Mouse (Mus musculus) embryonic facial prominence, embryonic 13.5 days (tissue): ENCODE data around the gene Igfn1. TPM values are rescaled to one million over a fixed set of nuclear protein-coding genes. Genes with fewer than 3 reads are reported as not detected.

ENCODE experiments used
- ATAC-seq: fragments of 200-750 bp; cut with Nextera tagmentation; 2 replicates; pipeline ENCODE4 v1.8.0; 2017; ENCODE audit warnings: low read depth; ENCODE audit not compliant: insufficient number of reproducible peaks, insufficient read depth, low FRiP score, low TSS enrichment
- H3K27ac ChIP-seq: fragments of 300-500 bp; sonication (generic); 2 replicates; pipeline ENCODE4 v1.5.1; 2015; ENCODE audit warnings: moderate library complexity, mild to moderate bottlenecking, inconsistent platforms
- H3K27me3 ChIP-seq: fragments of 300-500 bp; sonication (generic); 2 replicates; pipeline ENCODE4 v1.6.1; 2015; ENCODE audit warnings: mild to moderate bottlenecking, inconsistent platforms
- H3K36me3 ChIP-seq: fragments of 300-500 bp; sonication (generic); 2 replicates; pipeline ENCODE4 v1.6.1; 2015; ENCODE audit warnings: mild to moderate bottlenecking, inconsistent platforms
- H3K4me1 ChIP-seq: fragments of 300-500 bp; sonication (generic); 2 replicates; pipeline ENCODE4 v1.6.1; 2015; ENCODE audit warnings: inconsistent platforms
- H3K4me2 ChIP-seq: fragments of 300-500 bp; sonication (generic); 2 replicates; pipeline ENCODE4 v1.6.1; 2015; ENCODE audit warnings: moderate library complexity, mild to moderate bottlenecking, inconsistent platforms
- H3K4me3 ChIP-seq: fragments of 300-500 bp; sonication (generic); 2 replicates; pipeline ENCODE4 v1.5.1; 2015; ENCODE audit warnings: mild to moderate bottlenecking, inconsistent platforms
- H3K9ac ChIP-seq: fragments of 300-500 bp; sonication (generic); 2 replicates; pipeline ENCODE4 v1.6.1; 2015; ENCODE audit warnings: mild to moderate bottlenecking, inconsistent platforms
- H3K9me3 ChIP-seq: fragments of 300-500 bp; sonication (generic); 2 replicates; pipeline ENCODE4 v1.6.1; 2016; ENCODE audit warnings: inconsistent platforms
- WGBS: fragments of 180-500 bp; shearing (Covaris S2); methylation state at CpG from one replicate; pipeline ENCODE4 v1.1.7; 2015; ENCODE audit warnings: mixed read lengths; 5-methylcytosine and 5-hydroxymethylcytosine counted together
- polyA plus RNA-seq: library from polyadenylated mRNA; unstranded; fragments of >200 nt; fragmentation: Nextera tagmentation; extraction: Ambion mirVana; gene quantifications from 2 replicates; pipeline ENCODE4 v1.2.1, GENCODE M21; 2015

The Igfn1 gene
- polyA plus RNA-seq: 0.06 TPM in 1 of 2 replicates, not detected in the other

DNA sequence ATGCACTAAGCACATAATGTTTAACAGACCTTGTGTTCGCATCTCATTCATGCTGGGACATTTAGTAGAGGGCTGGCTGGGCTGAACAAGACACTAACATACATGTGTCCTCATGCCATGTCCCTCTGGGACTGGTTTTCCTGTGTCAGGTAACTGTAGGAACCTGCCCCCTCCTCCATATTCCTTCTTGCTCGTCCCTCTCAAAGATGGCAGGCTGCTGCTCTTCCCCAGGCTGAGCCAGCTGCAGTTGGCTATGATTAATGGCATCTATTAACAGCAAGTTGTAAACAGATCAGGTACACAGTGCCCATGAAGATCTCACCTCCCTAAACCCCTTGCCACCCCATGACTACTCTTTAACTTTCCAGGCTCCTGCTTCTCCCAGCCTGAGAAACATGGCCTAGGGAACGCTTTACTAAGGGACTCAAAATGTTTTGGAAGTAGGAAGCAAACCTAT, at the start of gene Igfn1:
Gene Igfn1, minus strand, starts transcription at position 51 of the 457 bp plus-strand sequence.
- 70% methylated on average over 3 of the region's 3 CpGs for WGBS
- Histone ChIP-seq H3K9me3 (no peaks in the 10 kb centered on the region), H3K27me3 (peaks cover 34% of the 10 kb centered on the region), H3K9ac (no peak within 1 kb of the TSS), H3K4me3 (peak within 1 kb of the TSS; percentile 46), H3K27ac (no peak within 1 kb of the TSS), H3K4me2 (peak within 1 kb of the TSS; percentile 79), H3K4me1 (peaks cover 6% of the 10 kb centered on the region), H3K36me3 (no peaks in the 10 kb centered on the region)
- no peak for ATAC-seq

DNA sequence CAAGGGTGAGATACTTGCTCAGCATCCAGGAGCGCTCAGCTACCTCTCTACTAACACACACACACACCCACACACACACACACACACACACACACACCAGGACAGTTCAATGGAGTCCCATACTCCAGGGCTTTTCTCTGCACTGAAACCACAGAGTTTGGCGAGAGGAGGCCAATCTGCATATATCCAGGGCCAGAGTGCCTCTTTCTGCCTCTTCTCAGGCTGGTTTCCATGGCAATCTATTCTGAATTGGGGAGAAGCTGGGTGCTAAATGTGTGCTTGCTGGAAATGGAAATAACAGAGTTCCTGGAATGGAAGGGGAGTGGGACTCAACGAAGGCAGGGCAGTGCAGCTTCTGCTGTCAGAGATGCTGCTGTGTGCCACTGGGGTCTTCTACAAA, 49.6 kb upstream of the Igfn1 start:
- Histone ChIP-seq H3K27me3 (peaks cover 30% of the 10 kb centered on the region), H3K9ac (no peak overlapping the region), H3K4me1 (peaks cover 14% of the 10 kb centered on the region), H3K9me3 (no peaks in the 10 kb centered on the region), H3K27ac (no peak overlapping the region), H3K4me2 (no peak overlapping the region), H3K4me3 (no peak overlapping the region), H3K36me3 (no peaks in the 10 kb centered on the region)
- WGBS: 68% methylated on average over 3 of the region's 3 CpGs
- no peak for ATAC-seq

DNA sequence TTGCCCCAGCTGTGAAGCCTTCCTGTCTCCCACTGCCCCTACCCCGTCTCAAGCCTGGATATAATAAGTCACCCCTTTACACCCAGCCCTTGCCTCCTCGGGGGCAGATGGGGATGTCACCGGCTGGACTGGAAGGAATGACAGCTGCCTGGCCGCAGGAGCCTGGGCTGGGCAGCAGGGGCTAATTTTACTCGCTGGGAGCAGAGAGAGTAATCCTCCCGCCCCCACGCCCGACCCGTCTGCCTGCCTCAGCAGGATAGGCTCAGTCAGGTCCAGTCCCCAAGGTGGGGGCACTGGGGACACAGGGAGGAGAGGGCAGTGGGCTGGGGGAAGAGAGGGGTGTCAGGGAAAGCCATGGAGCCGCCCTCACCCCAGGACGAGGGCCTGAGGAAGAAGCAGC, 46.4 kb upstream of the Igfn1 start, which contains the start of gene Cacna1s:
Gene Cacna1s, plus strand, starts transcription at position 204 of the 400 bp plus-strand sequence.
- H3K4me1 ChIP-seq: peaks cover 18% of the 10 kb centered on the region
- no peaks in the 10 kb centered on the region for H3K9me3 ChIP-seq
- no peaks in the 10 kb centered on the region for H3K36me3 ChIP-seq
- no peak for ATAC-seq
- H3K27me3 ChIP-seq: peaks cover 59% of the 10 kb centered on the region
- 28% methylated on average over 11 of the region's 11 CpGs for WGBS
- H3K27ac ChIP-seq: no peak within 1 kb of the TSS
- H3K4me2 ChIP-seq: peak within 1 kb of the TSS; percentile 64; the same call in 1 of the 2 replicates
- H3K9ac ChIP-seq: no peak within 1 kb of the TSS
- no peak within 1 kb of the TSS for H3K4me3 ChIP-seq

DNA sequence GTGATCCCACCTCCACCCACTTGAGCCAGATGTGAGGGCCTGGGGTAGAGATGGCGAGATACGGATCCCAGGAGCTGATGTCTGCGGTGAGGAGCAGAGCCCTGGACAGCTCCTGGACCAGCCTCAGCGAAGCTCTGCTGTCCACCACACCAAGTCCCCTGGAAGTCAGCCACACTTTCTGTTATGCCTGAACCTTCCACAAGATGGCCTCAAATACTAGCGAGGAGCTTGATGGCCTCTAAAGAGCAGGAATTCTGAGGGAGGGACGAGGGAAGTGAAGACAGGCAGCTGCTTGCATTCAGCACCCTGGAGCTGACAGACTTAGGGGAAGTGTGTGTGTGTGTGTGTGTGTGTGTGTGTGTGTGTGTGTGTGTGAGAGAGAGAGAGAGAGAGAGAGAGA, 45.3 kb upstream of the Igfn1 start:
- Histone ChIP-seq H3K4me2 (peak overlapping the region; percentile 64), H3K27ac (no peak overlapping the region), H3K9ac (peak overlapping the region; percentile 58; the same call in 1 of the 2 replicates), H3K36me3 (no peaks in the 10 kb centered on the region), H3K4me3 (peak overlapping the region; percentile 42), H3K9me3 (no peaks in the 10 kb centered on the region), H3K27me3 (peaks cover 59% of the 10 kb centered on the region), H3K4me1 (peaks cover 18% of the 10 kb centered on the region)
- WGBS: 0% methylated on average over 6 of the region's 6 CpGs
- ATAC-seq: peak; percentile 59; the same call in 1 of the 2 replicates

DNA sequence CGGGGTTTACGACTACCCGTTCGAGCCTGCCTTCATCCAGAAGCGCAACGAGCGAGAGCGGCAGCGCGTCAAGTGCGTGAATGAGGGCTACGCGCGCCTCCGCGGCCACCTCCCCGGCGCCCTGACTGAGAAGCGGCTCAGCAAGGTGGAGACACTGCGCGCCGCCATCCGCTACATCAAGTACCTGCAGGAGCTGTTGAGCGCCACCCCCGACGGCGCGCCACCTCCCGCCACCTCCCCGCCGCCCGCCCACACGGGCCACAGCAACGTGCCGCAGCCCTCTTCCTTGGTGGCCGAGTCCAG, 44.8 kb upstream of the Igfn1 start:
- peak overlapping the region; percentile 58; the same call in 1 of the 2 replicates for H3K9ac ChIP-seq
- peak overlapping the region; percentile 42 for H3K4me3 ChIP-seq
- no peak overlapping the region for H3K27ac ChIP-seq
- peaks cover 61% of the 10 kb centered on the region for H3K27me3 ChIP-seq
- H3K36me3 ChIP-seq: no peaks in the 10 kb centered on the region
- H3K4me1 ChIP-seq: peaks cover 17% of the 10 kb centered on the region
- ATAC-seq: peak; percentile 16; the same call in 1 of the 2 replicates
- 2% methylated on average over 36 of the region's 36 CpGs for WGBS
- no peaks in the 10 kb centered on the region for H3K9me3 ChIP-seq
- peak overlapping the region; percentile 64 for H3K4me2 ChIP-seq

DNA sequence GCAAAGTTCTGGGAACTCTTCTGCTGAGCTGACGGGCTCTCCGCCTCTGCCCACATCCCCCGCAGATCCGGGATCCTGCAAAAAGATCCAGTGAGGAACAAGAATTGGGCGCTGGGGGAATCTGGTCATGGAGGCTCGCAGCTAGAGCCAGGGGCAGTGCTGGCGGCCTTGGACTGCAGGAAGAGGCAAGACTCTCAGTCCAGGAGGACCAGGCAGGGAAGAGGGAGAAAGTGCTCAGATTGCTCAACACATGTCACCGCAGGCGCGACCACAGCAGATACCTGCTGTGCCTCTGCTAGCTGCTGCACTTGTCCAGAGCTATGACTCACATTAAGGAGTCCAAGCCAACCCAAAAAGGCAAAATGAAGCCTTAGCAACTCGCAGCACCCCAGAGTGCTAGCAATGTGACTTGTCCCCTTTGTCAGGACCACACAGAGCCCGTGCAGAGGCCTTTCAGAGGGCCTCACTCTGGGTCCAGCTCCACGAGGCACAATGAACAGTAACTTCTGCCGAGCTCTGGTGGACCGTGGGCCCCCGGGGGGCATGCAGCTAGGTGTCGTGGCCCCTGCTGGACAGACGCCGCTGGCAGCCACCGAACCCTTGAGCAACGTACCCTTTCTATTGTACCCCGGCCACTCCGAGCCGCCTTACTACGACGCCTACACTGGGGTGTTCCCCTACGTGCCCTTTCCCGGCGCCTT, 44.3 kb upstream of the Igfn1 start, which contains the start of gene Ascl5:
Gene Ascl5, plus strand, starts transcription at position 493 of the 701 bp plus-strand sequence.
- Histone ChIP-seq H3K4me1 (peaks cover 15% of the 10 kb centered on the region), H3K9me3 (no peaks in the 10 kb centered on the region), H3K36me3 (no peaks in the 10 kb centered on the region), H3K4me3 (peak within 1 kb of the TSS; percentile 42), H3K9ac (peak within 1 kb of the TSS; percentile 58; the same call in 1 of the 2 replicates), H3K27me3 (peaks cover 62% of the 10 kb centered on the region), H3K27ac (no peak within 1 kb of the TSS), H3K4me2 (peak within 1 kb of the TSS; percentile 64)
- WGBS: 19% methylated on average over 29 of the region's 29 CpGs
- ATAC-seq: no peak

DNA sequence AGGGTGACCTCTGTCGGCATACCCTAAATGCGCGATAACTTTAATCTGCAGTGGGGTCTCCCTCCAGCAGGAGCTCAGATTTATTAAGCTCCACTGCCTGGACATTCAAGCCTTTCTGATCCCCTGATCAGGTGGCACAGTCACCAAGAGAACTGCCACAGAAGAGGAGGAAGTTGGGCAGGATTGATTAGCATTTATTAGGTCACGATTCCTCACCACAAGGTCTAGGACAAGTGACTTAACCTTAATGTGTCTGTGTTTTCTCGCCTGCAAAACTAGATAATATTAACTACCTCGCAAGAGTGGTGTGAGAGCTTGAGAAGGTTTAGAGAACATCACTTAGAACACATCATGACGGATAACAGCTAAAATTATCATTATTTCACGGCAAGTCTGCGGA, 41.8 kb upstream of the Igfn1 start:
- ATAC-seq: no peak
- no peak overlapping the region for H3K9ac ChIP-seq
- no peak overlapping the region for H3K27ac ChIP-seq
- 70% methylated on average over 9 of the region's 9 CpGs for WGBS
- no peaks in the 10 kb centered on the region for H3K36me3 ChIP-seq
- peaks cover 52% of the 10 kb centered on the region for H3K27me3 ChIP-seq
- H3K4me1 ChIP-seq: peaks cover 15% of the 10 kb centered on the region
- H3K4me2 ChIP-seq: no peak overlapping the region
- H3K4me3 ChIP-seq: no peak overlapping the region
- H3K9me3 ChIP-seq: no peaks in the 10 kb centered on the region

DNA sequence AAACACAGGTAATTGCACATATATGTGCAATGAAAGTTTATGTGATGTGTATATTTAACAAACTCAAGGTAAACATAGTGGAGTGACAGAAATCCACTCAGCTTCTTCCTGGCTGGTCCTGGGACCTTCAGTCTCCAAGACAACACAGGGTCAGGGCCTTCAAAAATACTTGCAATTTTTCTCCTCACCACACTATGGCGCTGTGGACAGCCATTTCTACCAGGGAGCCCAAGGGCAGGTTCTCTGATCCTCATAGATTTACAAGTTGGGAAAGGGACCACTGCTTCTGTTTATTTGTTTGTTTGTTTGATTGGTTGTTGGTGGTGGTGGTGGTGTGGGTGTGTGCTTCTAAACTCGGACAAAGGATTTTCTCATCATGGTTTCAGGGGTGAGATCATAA, 41.3 kb upstream of the Igfn1 start:
- no peaks in the 10 kb centered on the region for H3K9me3 ChIP-seq
- H3K36me3 ChIP-seq: no peaks in the 10 kb centered on the region
- 10% methylated on average over 2 of the region's 2 CpGs for WGBS
- H3K4me2 ChIP-seq: no peak overlapping the region
- H3K27me3 ChIP-seq: peaks cover 47% of the 10 kb centered on the region
- H3K4me1 ChIP-seq: peaks cover 12% of the 10 kb centered on the region
- H3K4me3 ChIP-seq: no peak overlapping the region
- no peak overlapping the region for H3K9ac ChIP-seq
- no peak overlapping the region for H3K27ac ChIP-seq
- no peak for ATAC-seq

DNA sequence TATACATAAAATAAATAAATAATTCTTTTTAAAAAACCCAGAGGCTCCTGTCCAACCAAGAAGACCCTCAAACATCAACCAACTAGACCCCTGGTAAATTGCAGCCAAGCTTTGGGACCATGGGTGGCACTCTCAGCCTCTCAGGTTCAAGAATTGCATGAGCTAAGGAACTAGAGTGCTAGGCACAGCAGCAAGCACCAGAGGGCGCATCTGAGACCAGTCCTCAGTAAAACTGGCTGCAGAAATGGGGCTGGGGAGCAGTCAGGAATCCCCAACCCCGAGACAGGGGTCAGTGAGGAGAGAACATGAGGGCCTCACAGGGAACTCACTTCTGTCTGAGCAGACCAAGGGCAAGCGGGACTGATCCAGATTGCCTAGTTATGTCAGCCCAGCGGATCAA, 39.6 kb upstream of the Igfn1 start:
- H3K4me3 ChIP-seq: no peak overlapping the region
- 16% methylated on average over 4 of the region's 4 CpGs for WGBS
- H3K9ac ChIP-seq: 0 out of 2 replicates have a peak overlapping the region, but pooled peaks have one; percentile 32
- no peaks in the 10 kb centered on the region for H3K9me3 ChIP-seq
- H3K27me3 ChIP-seq: peaks cover 32% of the 10 kb centered on the region
- H3K36me3 ChIP-seq: no peaks in the 10 kb centered on the region
- peaks cover 16% of the 10 kb centered on the region for H3K4me1 ChIP-seq
- H3K27ac ChIP-seq: no peak overlapping the region
- no peak overlapping the region for H3K4me2 ChIP-seq
- no peak for ATAC-seq

DNA sequence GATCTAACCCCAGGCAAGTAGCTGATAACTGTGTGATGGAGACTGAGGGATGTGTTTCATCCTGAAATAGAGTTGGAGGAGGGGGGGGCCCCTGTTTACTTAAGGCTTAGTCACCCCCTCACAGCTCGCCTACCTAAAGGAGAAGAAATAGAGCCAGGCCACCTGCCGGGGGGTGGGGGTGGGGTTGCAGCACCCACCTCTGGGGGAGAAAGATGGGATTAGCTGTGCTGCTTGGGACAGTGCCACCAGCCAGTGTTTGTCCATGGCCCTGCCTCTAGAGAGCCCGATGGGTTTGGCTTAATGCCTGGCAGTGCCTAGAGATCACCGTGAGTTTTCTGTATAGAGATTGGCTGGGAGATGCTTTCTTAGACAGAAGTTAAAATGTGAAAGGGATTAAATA, 34.7 kb upstream of the Igfn1 start:
- WGBS: 23% methylated on average over 4 of the region's 4 CpGs
- ATAC-seq: no peak
- 0 out of 2 replicates have a peak, but pooled peaks cover under 1% of the 10 kb centered on the region for H3K27me3 ChIP-seq
- no peak overlapping the region for H3K27ac ChIP-seq
- H3K9me3 ChIP-seq: no peaks in the 10 kb centered on the region
- H3K4me2 ChIP-seq: peak overlapping the region; percentile 34
- peak overlapping the region; percentile 16; the same call in 1 of the 2 replicates for H3K9ac ChIP-seq
- no peaks in the 10 kb centered on the region for H3K36me3 ChIP-seq
- no peak overlapping the region for H3K4me3 ChIP-seq
- H3K4me1 ChIP-seq: peaks cover 18% of the 10 kb centered on the region

DNA sequence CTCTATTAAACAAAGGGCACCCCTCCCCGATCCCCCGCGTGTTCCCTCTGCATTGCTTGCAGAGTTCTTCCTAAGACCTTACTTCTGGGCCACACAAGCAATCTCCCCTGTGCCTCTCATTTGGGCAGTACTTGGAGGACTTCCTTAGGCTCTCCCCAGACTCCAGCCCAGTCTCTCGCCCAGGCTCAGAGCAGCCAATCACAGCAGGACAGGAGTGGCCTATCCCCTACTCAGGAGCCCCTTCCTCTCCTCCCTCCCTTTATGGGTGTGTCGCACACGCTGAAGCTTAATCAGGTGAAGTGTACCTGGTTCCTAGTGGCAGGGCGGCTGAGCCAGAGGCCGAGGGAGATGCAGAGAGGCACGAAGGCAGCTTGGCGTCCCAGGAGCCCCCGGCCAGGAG, 34.3 kb upstream of the Igfn1 start:
- Histone ChIP-seq H3K4me2 (peak overlapping the region; percentile 34), H3K4me1 (peaks cover 18% of the 10 kb centered on the region), H3K27ac (no peak overlapping the region), H3K36me3 (peaks cover 4% of the 10 kb centered on the region), H3K9ac (0 out of 2 replicates have a peak overlapping the region, but pooled peaks have one; percentile 16), H3K27me3 (no peaks in the 10 kb centered on the region), H3K9me3 (no peaks in the 10 kb centered on the region), H3K4me3 (no peak overlapping the region)
- ATAC-seq: 0 out of 2 replicates have a peak, but pooled peaks have one; percentile 56
- 13% methylated on average over 11 of the region's 11 CpGs for WGBS
